Mouse (Mus musculus): Measurements from ENCODE around the gene Olfr365. TPM values are rescaled to one million over a fixed set of nuclear protein-coding genes. Genes with fewer than 3 reads are reported as not detected.

Olfr365 gene
- total RNA-seq (2021): not detected
- long read RNA-seq: 0 reads

GRCm38 (mm10) chr2:37187898-37188297, at the start of gene Olfr365:
Olfr365 (plus strand) TSS chr2:37188198.
- no peak for DNase-seq (ENCODE audit: low spot score in 2 of 2)

GRCm38 (mm10) chr2:37139022-37139421, 49.0 kb upstream of the Olfr365 start, which contains the start of gene Olfr364-ps1:
Olfr364-ps1 (plus strand) TSS chr2:37139322.
- DNase-seq (ENCODE audit: low spot score in 2 of 2): no peak

- DNase-seq (ENCODE audit: low spot score in 2 of 2): no peak
Measured at GRCm38 (mm10) chr2:37211274-37211673, 23.3 kb downstream of the Olfr365 start, which contains the start of gene Olfr366. Olfr366 (plus strand) TSS chr2:37211574.

Other genes with a start within 250 kb of the Olfr365 start
- not detected for gene Olfr357, start 194.4 kb upstream of the Olfr365 start, total RNA-seq (2021)
- gene Olfr358, start 178.9 kb upstream of the Olfr365 start, total RNA-seq (2021): not detected
- gene Olfr360, start 122.5 kb upstream of the Olfr365 start, total RNA-seq (2021): not detected
- gene Olfr361, start 98.9 kb upstream of the Olfr365 start, total RNA-seq (2021): not detected
- not detected for gene Olfr362, start 70.3 kb upstream of the Olfr365 start, total RNA-seq (2021)
- gene Olfr364-ps1, start 48.9 kb upstream of the Olfr365 start, total RNA-seq (2021): not detected
- not detected for gene Olfr366, start 23.4 kb downstream of the Olfr365 start, total RNA-seq (2021)
- not detected for gene Olfr368, start 138.3 kb downstream of the Olfr365 start, total RNA-seq (2021)
- 10 to 100 TPM; 31.2 to 32.5 TPM for gene Pdcl, start 171.1 kb downstream of the Olfr365 start, total RNA-seq (2021)
- gene Rc3h2, start 234.7 kb downstream of the Olfr365 start, total RNA-seq (2021): 10 to 100 TPM; 78.7 to 82.2 TPM

Measured in layer of hippocampus, postnatal 10 days (tissue).